ENCODE assay signal across 8 mouse cellular contexts in the genomic region with DNA sequence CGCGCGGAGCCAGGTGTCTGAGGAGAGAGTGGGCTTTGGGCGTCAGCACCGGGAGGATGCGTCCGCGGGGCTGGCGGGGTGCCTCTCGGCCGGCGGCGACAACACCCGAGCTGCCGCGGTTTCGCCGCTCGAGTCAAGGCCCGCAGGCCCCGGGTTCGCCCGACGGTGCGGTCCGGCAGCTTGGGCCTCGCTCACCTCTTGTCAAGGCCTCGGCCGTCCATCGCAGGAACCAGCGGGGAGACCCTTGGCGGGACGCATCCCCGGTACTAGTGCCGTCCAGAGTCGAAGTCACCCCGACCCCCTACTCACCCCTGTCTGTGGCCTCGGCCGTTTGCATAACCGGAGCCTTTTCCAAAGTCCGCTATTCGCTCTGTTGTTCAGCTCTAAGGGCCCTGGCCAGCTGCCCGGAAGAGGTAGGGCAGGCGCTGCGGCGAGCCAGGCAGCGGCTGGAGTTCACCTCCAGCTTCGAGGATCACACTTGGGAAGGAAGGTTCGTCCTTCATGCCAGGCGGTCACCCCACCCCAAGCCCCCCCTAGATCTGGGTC. TPM values are rescaled to one million over a fixed set of nuclear protein-coding genes. Genes with fewer than 3 reads are reported as not detected.
DNase-seq lines count a peak whose midpoint lies in the region; ATAC-seq lines count a peak whose summit lies in the region.
"Had no signal": no experiment of that assay in that cellular context is flagged by ENCODE, and none has a peak within 500 bp of the region (broad histone marks: within the 10 kb centered on the region; RNA-seq: fewer than 3 reads in every experiment).

No protein-coding gene starts in this region.

- H3K27ac ChIP-seq in forebrain, embryonic 11.5 days (ENCODE audit: low read depth, low read length), result peak overlapping the region; percentile 80
- H3K27ac ChIP-seq in hindbrain, embryonic 11.5 days (ENCODE audit: low read depth, low read length), result peak overlapping the region; percentile 91
- peak overlapping the region; percentile 90 for H3K27ac ChIP-seq in stomach, embryonic 15.5 days

- no peaks in the 10 kb centered on the region for H3K36me3 ChIP-seq in forebrain, embryonic 11.5 days (ENCODE audit: control insufficient read depth, insufficient read depth, low read length)
- H3K36me3 ChIP-seq in hindbrain, embryonic 11.5 days (ENCODE audit: control insufficient read depth, insufficient read depth, low read length), result no peaks in the 10 kb centered on the region
- peaks cover 3% of the 10 kb centered on the region; the same call in 1 of the 2 replicates for H3K36me3 ChIP-seq in stomach, embryonic 15.5 days

- no peaks in the 10 kb centered on the region for H3K27me3 ChIP-seq in forebrain, embryonic 11.5 days (ENCODE audit: control insufficient read depth, insufficient read depth, low read length)
- H3K27me3 ChIP-seq in hindbrain, embryonic 11.5 days (ENCODE audit: control insufficient read depth, insufficient read depth, low read length), result no peaks in the 10 kb centered on the region
- H3K27me3 ChIP-seq in stomach, embryonic 15.5 days (replicated peaks), result no peaks in the 10 kb centered on the region

- ATAC-seq in forebrain, embryonic 11.5 days (replicated peaks; ENCODE audit: low FRiP score), result peak; percentile 63
- ATAC-seq in hindbrain, embryonic 11.5 days (ENCODE audit: low FRiP score), result peak; percentile 76
- peak; percentile 45 for ATAC-seq in stomach, embryonic 15.5 days (ENCODE audit: insufficient read depth, low FRiP score, low read depth)

- under 1% methylated on average over 45 of the region's 50 CpGs for WGBS in forebrain, embryonic 11.5 days
- under 1% methylated on average over 50 of the region's 50 CpGs for WGBS in hindbrain, embryonic 11.5 days
- WGBS in stomach, embryonic 15.5 days, result 0% methylated on average over 46 of the region's 50 CpGs

- H3K9ac ChIP-seq in forebrain, embryonic 11.5 days (ENCODE audit: low read length), result peak overlapping the region; percentile 97
- peak overlapping the region; percentile 97 for H3K9ac ChIP-seq in hindbrain, embryonic 11.5 days (ENCODE audit: low read depth, low read length)
- H3K9ac ChIP-seq in stomach, embryonic 15.5 days, result peak overlapping the region; percentile 97

- no peaks in the 10 kb centered on the region for H3K9me3 ChIP-seq in forebrain, embryonic 11.5 days (ENCODE audit: control insufficient read depth, low read length)
- no peaks in the 10 kb centered on the region for H3K9me3 ChIP-seq in hindbrain, embryonic 11.5 days (ENCODE audit: control insufficient read depth, low read length)
- no peaks in the 10 kb centered on the region for H3K9me3 ChIP-seq in stomach, embryonic 15.5 days

- H3K4me1 ChIP-seq in forebrain, embryonic 11.5 days (replicated peaks; ENCODE audit: control insufficient read depth, insufficient read depth, low read length), result peaks cover 4% of the 10 kb centered on the region; the same call in 1 of the 2 replicates
- peaks cover 2% of the 10 kb centered on the region; the same call in 1 of the 2 replicates for H3K4me1 ChIP-seq in hindbrain, embryonic 11.5 days (replicated peaks; ENCODE audit: control insufficient read depth, insufficient read depth, low read length)
- peaks cover 10% of the 10 kb centered on the region for H3K4me1 ChIP-seq in stomach, embryonic 15.5 days

- H3K4me3 ChIP-seq in forebrain, embryonic 11.5 days (ENCODE audit: low read depth, low read length), result peak overlapping the region; percentile 90
- peak overlapping the region; percentile 94 for H3K4me3 ChIP-seq in hindbrain, embryonic 11.5 days (ENCODE audit: low read depth, low read length)
- peak overlapping the region; percentile 99 for H3K4me3 ChIP-seq in stomach, embryonic 15.5 days (replicated peaks)

- H3K4me2 ChIP-seq in forebrain, embryonic 11.5 days (ENCODE audit: low read depth, low read length, severe bottlenecking), result peak overlapping the region; percentile 60
- H3K4me2 ChIP-seq in hindbrain, embryonic 11.5 days (replicated peaks; ENCODE audit: low read depth, low read length), result peak overlapping the region; percentile 83
- peak overlapping the region; percentile 71 for H3K4me2 ChIP-seq in stomach, embryonic 15.5 days

- peak; percentile 17 for DNase-seq in ES-CJ7 (ENCODE audit: low read depth, low spot score)
- peak; percentile 74 for DNase-seq in adrenal gland, postnatal 25 days
- DNase-seq in forebrain, embryonic 11.5 days (ENCODE audit: low spot score), result peak; percentile 79
- no peak for DNase-seq in hindbrain, embryonic 11.5 days (ENCODE audit: low spot score)
- peak; percentile 18 for DNase-seq in layer of hippocampus, adult 9-10 months (ENCODE audit: low spot score)
- DNase-seq in lung, postnatal 25 days (ENCODE audit: low spot score), result peak; percentile 48

RNA-seq across cellular contexts. Expression of a gene that starts 0.5 kb away (rescaled TPM):
- total RNA-seq in adrenal gland, postnatal 25 days (2021), result not detected in 2 replicates
- 0.35 and 0.37 TPM in 2 replicates for polyA plus RNA-seq in forebrain, embryonic 11.5 days (2014; fragmentation: Nextera tagmentation; extraction: Ambion mirVana)
- polyA plus RNA-seq in hindbrain, embryonic 11.5 days (2014; fragmentation: Nextera tagmentation; extraction: Ambion mirVana), result 0.20 and 0.68 TPM in 2 replicates
- 0.28 and 0.72 TPM in 2 replicates for polyA plus RNA-seq in stomach, embryonic 15.5 days (2015; fragmentation: Nextera tagmentation; extraction: Ambion mirVana)
- total RNA-seq: hematopoietic stem cell, adult 5-6 weeks had no signal

RNA-seq across cellular contexts. Expression of a gene that starts 1.8 kb away (rescaled TPM):
- total RNA-seq in adrenal gland, postnatal 25 days (2021), result 111 and 129 TPM in 2 replicates
- polyA plus RNA-seq in forebrain, embryonic 11.5 days (2014; fragmentation: Nextera tagmentation; extraction: Ambion mirVana), result 128 and 142 TPM in 2 replicates
- polyA plus RNA-seq in hindbrain, embryonic 11.5 days (2014; fragmentation: Nextera tagmentation; extraction: Ambion mirVana), result 141 and 148 TPM in 2 replicates
- polyA plus RNA-seq in stomach, embryonic 15.5 days (2015; fragmentation: Nextera tagmentation; extraction: Ambion mirVana), result 106 and 107 TPM in 2 replicates

RNA-seq across cellular contexts. Expression of a gene that starts 26.4 kb away (rescaled TPM):
- total RNA-seq in adrenal gland, postnatal 25 days (2021), result 7.3 and 9.9 TPM in 2 replicates
- polyA plus RNA-seq in forebrain, embryonic 11.5 days (2014; fragmentation: Nextera tagmentation; extraction: Ambion mirVana), result 7.5 and 8.5 TPM in 2 replicates
- polyA plus RNA-seq in hindbrain, embryonic 11.5 days (2014; fragmentation: Nextera tagmentation; extraction: Ambion mirVana), result 9.0 and 9.7 TPM in 2 replicates
- polyA plus RNA-seq in stomach, embryonic 15.5 days (2015; fragmentation: Nextera tagmentation; extraction: Ambion mirVana), result 18.6 and 21.2 TPM in 2 replicates

RNA-seq across cellular contexts. Expression of a gene that starts 43.1 kb away (rescaled TPM):
- not detected in 2 replicates for total RNA-seq in adrenal gland, postnatal 25 days (2021)
- polyA plus RNA-seq in forebrain, embryonic 11.5 days (2014; fragmentation: Nextera tagmentation; extraction: Ambion mirVana), result not detected in 2 replicates
- polyA plus RNA-seq in hindbrain, embryonic 11.5 days (2014; fragmentation: Nextera tagmentation; extraction: Ambion mirVana), result not detected in 2 replicates
- not detected in 2 replicates for polyA plus RNA-seq in stomach, embryonic 15.5 days (2015; fragmentation: Nextera tagmentation; extraction: Ambion mirVana)
- total RNA-seq: hematopoietic stem cell, adult 5-6 weeks had no signal
